Mouse (Mus musculus) spleen, adult 12 weeks (tissue): ENCODE measurements around the gene Unk.
A peak's percentile ranks its signal among the peaks of the same experiment; 100 is the strongest.

Source experiments
- DNase-seq: peaks from one replicate; pipeline ENCODE4 v3.0.0; 2022; ENCODE audit warnings: low spot score

Unk gene

DNA sequence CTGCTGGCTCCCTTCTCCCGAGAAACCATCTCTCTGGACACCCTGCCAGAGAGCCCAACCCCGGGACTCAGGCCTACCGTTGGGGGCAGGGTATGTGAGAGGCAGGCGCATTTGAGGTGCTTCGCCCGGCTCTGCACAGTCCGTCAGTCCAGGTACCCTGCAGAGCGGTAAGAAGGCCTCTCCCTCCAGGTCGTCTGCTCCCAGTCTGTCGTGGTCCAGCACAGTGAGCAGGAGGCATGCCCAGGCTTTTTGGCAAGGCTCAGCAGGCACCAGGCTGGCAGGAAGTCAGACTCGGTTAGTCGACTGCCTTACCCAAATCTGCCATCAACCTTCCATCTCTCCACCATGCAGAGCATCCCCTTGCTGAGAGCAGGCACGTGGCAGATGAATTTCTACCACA lies 33.4 kb downstream of the Unk start:
- DNase-seq = no peak

DNA sequence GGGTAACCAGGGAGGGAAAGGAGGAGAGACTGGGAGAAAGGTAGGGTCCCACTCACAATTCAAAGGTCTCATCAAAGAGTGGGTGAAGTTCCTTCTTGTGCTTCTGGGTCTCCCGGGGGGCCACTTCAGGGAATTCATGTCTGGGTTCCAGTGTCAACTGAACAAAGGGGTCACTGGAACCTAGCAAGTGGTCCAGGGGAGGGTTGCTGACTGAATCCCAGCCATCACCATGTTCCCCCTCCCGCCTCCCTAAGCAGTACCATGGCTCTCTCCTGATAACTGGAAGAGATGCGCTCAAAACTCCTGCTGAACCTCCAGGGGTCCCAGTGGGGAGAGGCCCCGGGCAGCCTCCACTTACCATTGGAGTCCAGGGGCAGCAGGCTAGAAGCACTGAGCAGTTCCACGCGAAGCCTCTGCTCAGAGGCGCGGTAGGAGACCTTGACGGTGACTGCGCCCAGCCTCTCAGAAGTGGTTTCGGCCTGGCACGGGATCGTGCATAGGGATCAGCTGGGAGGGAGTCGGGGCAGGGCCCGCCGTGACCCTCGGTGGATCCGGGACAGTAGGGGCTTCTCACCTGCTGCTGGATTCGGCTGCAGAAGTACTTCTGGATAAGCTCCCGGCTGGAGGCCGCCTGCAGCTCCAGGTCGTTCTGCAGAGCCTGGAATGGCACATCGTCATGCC lies 34.2 kb downstream of the Unk start:
- no peak for DNase-seq

DNA sequence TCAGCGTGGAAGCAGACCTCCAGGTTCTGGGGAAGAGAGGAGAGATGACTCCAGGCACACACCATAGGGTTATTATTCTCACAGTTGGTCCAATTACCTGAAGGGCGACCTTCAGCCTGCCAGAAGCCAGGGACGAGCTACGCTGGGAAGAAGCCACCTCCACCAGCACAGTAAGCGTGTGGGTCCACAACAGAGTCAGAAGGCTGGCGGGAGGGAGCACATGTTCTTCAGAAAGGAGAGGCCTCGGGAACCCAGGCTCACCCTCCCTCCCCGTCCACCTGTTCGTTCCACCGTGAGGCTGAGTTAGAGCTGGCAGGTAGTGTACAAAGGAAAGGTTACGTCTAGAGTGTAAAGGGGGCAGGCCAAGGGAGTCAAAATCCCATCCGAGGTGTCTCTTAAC lies 35.2 kb downstream of the Unk start:
- DNase-seq = no peak

DNA sequence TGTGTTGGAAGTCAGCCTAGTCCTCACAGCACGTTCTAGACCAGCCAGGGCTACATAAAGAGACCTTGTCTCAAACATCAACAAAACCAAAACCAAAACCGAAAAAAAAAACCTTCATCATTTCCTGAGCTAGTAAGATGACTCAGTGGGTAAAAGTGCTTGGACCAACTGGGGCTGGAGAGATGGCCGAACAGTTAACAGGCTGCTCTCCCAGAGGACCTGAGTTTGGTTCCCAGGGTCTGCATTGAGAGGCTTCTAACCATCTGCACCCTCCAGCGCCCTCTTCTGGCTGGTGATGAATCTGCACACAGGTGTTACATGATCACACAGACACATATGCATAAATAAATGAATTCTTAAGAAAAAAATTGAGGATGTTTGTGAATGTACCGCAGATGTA lies 41.4 kb downstream of the Unk start:
- no peak for DNase-seq

DNA sequence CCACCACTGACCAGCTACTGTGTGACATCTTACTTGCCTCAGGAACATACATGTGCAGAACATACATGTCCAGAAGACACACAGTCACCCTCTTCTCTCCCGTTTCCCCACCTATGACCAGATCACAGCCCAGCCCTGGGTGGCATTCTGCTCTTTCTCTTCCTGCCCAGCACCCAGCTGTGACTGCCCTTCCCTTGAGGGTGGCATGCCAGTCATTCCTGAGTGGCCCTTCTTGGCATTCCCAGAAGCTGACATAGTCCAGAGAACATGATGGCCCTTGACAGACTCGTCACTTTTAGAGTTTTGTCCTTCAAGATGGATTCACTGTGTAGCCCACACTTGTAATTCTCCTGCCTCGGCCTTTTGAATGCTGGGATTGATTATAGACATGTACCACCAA lies 42.5 kb downstream of the Unk start:
- no peak for DNase-seq

DNA sequence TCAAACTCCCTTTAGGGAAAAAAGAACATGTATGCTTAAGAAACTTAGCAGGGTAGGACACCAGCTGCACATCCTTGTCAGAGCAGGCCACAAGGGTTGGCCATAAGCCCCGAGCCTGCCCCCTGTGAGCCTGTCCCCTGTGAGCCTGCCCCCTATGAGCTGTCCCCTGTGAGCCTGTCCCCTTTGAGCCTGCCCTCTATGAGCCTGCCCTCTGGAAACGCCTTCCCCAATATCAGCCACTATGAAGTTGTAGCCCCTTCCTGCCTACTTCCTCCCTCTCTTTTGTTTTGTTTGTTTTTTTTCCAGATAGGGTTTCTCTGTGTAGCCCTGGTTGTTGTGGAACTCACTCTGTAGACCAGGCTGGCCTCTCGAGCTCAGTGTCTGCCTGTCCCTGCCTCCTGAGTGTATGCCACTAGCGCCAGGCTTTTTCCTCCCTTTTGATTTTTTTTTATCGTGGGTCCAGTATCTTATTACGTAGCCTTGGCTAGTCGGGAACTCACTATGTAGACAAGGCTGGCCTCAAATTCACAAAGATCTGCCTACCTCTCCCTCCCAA lies 44.4 kb downstream of the Unk start:
- DNase-seq = no peak

DNA sequence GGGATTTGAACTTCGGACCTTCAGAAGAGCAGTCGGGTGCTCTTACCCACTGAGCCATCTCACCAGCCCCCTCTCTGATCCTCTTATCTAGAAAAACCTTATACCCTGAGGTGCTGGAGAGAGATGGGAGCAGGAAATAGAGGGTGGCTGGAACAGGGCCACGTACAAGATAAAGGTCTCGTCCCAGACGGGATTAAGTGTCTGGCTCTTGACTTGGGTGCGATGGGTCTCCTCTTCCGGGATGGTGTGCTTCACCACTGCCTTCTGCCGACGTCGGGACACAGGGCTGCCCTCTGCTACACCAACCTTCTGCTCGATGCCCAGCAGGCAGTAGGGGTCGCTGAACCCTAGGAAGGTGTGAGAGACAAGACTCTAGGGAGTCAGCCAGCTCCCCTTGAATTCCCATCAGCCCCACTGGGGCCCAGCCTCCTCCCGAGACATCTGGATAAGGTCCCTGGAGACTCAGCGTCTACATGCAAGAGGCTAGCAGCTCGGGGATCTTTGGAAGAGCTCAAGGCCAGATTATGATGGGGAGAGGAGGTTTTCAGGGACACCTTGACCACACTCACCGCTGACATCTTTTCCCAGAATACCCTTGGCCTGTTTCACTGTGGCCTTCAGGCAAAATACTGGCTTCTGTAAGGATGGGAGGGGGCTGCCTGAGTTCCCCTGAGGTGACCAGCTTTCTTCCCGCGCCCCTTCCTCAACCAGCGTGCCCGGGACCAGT lies 45.6 kb downstream of the Unk start:
- no peak for DNase-seq

DNA sequence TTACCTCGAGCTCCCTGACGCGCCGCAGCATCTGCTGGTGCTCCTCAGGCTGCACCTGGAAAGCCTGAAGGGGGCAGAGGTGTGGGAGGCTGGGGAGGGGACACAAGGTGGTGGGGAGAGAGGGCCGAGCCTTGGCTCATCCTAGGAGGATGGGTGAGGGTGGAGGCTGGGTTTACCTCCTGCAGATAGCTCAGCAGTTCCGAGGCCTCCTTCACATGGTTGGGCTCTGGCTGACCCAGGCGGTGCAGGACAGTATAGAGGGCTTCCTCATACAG lies 46.1 kb downstream of the Unk start:
- DNase-seq = no peak

DNA sequence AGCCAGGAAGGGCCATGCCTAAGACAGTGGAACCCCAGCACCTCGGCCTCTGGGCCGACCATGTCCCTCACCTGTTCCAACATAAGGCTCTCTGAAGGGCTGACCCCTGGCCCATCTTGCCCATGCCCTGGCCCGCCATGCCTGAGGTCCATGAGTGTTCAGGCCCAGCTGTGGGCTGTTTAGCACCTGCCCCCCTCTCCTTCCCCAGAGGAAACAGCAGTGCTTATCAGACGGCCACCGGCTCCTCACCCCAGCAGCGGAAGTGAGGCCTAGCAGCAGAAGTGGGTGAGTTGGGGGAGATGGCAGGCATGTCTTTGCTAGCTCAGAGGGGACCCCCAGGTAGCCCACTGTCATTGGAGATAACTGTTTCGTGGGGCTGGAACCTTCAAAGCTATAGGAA lies 46.7 kb downstream of the Unk start:
- DNase-seq = no peak

DNA sequence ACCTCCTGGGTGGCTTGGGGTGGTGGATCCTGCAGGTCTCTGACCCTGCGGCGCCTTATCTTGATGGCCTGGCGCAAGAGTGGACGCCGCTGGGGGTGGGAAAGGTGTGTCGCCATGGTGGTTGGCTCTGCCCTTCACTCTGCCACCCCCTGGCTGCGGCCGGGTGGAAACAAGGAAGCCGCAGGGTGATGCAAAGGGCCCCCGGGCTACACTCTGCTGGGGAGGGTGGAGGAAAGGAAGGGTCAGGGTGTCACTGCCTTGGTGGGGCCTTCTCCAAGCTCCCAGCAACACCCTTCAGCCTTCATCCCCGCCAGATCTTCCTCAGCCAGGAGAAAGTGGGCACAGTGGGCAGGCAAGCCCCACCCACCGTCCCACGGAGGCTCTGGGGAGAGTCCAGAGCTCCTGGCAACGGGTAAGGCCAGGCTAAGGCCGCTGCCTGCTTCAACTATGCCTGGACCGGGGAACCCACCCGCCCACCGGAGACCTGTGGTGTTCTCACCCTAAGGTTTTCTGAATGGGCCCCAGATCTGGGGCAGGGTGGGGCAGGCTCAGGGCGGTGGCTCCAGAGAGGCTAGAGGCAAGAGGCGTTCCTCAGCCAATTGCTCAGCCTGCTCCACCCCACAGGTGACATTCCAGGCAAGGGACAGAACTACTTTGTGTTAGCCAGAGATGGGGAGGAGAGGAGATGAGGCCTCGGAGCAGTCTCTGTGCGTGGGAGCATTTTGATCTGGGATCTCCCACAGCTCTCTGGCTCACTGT lies 47.5 kb downstream of the Unk start, which contains the start of gene Unc13d:
Gene Unc13d (minus strand): TSS at position 516 of the 759 bp plus-strand sequence.
- peak; percentile 61 for DNase-seq

DNA sequence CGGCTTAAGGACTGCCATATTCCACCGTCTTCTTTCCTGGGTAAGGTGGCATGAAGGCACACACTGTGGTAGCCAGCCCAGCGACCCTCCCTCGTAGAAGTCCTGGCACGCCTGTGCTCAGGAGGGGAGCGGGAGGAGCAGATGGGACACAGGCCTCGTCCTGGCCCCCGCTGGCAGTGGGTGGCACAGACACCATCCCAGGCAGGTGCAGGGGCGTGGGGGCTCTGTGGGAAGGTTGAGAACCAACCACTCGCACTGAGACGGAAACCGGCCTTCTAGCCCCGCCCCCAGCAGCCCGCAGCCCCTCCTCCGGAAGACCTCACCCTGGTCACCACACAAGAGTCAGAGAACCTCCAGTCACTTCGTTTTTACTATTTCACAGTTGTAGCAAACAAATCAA lies 48.1 kb downstream of the Unk start:
- peak; percentile 59 for DNase-seq

DNA sequence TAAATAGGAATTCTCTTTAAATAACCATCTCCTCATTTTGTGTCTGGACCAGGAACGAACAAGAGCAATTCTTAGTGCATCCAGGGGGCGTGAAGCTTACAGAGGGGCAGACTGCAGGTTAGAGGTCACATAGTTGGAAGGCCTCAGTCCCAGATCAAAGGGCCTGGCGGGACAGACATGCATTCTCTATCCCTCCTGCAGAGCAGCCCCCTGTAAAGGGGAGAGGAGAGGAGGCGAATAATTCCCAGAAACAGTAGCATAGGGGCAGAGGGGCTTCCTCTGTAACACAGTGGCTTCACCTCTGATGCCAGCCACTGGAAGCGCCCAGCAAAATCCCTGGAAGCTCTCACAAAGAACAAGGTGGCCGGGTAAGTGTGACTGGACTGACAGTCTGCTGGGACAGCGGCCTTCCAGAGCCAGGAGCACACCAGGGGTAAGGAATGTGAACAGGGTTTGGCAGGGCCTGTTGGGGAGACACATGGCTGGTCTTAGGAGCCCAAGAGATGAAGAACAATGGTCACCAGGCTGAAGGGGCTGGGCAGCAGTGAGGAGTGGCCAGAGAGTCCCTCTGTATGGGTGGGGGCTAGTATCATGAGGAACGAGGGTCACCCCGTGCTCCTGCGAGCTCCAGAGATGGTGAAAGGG lies 48.7 kb downstream of the Unk start:
- DNase-seq = no peak

DNA sequence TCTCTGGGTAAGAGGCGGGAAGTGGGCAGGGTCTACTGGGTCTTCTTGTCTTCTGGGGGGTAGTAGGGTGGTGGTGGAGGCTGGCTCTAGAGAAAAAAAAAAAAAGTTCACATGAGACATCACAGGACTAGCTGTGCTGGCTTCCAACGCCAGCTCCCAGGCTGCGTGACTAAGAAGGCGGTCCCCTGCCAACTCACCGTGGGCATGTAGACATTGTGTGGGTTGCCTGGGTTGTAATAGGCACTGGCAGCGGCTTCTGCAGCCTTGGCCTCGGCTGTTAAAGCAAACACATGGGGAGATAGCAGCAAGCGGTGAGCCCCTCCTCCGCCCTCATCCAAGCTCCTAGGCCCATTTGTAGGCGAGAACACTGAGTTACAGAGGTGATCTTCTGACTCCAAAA lies 49.4 kb downstream of the Unk start:
- DNase-seq = no peak

DNA sequence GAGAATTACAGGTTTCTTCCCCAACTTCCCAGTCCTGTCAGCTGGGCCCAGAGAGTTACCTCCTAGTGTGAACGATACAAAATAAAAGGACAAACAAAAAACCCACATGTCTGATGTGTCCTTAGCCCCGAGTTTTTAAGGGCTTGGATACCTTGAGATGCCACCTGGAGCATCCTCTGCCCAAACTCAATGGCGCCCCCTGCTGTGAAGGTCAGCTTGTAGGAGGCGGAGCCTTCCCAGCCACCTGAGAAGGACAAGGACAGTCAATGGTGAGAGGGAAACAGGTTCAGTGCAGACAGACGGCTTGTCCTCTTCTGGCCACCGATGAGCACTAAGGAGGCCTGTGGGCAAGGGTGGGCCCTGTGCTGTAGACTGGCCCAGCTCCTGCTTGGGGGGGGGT lies 51.0 kb downstream of the Unk start:
- peak; percentile 71 for DNase-seq

DNA sequence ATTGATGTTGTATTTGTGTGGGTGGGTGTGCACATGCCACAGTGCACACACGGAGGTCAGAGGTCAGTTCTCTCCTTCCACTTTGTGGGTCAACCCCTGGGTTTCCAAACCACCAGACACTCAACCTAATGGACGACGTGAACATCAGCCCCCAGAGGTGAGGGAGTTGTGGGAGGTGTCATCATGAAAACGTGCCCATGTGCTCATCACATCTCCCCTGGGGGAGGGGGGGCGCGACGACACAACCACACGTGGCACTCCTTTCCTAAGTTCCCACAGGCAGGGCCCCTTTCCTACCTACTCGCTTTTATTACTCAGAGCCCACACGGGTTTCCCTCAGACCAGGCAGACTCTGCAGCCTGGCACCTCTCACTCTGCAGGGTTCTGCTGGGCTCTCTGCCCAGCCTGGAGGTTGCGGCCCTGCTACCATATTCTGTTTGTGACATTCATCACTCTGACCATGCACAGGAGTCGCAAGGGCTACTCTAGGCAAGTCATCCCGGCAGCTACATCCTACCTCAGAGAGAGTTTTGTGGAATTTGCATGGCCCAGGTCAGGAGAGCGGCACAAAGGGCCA lies 53.1 kb downstream of the Unk start:
- no peak for DNase-seq

DNA sequence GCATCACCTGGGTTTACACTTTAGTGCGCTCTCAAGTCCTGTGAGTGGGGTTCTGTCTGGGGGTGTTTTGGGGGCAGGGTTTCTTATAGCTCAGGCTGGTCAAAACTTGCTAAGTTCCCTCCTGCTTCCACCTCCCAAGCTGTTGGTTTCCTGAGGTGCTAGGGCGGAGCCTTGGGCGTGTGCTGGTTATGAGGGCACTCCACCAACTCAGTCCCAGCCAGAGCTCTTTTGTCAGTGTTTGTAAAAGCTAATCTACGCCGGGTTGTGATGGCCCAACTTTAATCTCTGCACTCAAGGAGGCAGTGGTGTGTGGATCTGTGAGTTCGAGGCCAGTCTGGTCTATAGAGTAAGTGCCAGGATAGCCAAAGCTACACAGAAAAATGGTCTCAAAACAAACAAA lies 54.0 kb downstream of the Unk start:
- DNase-seq = no peak

DNA sequence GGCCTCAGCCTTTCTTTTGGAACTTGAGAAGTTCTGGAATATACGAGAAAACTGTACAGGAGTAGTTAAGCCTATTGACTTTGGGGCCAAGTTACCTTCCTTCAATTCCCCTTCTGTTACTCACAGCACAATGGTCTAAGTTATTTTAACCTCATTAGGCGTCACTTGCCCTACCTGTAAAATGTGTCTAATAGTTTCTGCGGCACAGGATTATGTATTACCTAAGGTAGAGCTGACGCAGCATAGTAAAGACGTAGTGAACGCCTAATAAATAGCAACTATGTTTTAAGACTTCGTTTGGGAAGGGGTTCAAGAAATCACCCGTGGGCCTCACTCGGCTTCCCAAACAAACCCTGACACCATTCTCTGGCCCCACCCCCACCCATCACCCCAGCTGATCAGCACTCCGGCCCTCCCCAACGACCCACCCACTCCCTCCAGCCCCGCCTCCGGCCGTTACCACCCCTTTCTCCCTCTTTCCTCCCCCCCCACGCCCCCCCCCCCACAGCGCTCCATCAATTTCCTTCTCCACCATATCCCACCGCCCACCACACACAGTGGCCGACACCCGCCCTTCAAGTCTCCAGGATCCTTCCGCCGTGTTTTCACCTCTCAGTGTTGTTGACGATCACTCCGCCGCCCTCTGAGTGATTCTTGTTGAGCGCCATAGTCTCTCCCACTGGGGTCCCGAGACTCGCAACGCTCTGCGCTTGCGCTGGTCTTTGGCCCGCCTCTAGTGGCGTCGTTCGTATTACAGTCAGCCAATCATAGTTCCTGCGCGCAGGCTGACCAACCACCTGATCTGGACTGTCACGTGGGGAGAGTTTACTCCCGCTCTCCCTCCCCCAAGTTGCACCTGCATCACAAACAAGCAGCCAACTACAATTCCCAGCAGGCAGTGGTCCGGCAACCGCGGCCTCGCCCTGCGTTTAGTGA lies 56.4 kb downstream of the Unk start, which contains the start of gene Wbp2:
Gene Wbp2 (minus strand): TSS at position 738 of the 936 bp plus-strand sequence.
- peak; percentile 92 for DNase-seq

DNA sequence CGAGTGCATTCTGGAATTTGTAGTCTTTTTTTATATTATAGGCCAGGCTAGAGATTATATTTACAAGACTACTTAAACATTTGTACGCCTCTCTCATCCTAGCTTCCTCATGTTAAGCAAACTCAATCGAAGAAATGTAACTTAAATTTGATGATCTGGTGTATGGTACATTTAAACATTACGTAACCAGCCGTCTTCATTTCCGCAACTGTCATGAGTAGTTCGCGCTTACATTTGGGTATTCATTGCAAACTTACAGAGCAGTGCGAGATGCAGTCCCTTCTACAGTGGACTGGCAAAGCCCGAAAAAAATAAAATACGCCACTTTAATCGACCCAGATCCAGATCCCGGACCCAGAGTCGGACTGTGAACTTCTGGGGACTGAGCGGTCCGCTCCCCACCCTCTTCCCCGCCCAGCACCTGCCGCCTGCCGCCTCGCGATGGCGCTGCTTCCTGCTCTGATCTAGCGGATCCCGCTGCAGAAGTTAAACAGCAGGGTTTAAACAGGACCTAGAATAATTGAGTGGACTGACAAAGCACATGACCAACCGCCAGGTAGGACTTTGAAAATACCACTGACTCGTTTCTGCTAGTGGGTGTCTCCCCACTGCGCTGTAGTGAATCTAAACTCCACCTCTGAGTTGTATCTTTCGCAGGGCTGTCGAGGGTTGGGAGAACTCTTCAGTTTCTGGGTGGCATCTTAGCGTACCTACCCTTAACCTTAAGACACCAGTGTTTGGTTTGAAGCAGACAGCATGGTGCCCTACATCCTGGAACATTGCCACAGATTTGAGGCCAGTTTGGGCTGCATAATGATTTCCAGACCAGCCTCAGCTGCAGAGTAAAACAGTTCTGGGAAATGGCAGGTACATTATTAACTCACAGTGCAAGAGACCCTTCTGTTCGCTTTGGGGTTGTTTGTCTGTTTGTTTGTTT lies 57.3 kb downstream of the Unk start:
- DNase-seq = peak; percentile 87

DNA sequence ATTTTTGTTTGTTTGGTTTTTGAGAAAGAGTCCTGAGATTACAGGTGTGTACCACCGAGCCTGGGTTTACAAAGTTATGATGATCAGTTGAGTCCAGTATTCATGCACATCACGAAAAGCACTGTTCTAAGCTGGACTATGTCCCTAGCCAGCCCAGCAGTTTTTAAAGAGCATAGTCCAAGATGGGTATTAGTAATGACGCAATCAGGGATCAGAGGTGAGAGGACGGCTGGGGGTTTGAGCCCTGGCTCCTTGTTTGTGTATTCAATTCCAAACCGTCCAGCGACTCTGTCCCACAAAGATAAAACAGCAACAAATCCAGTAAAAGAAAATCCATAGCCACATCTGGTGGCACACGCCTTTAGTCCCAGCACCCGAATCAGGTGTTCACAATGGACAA lies 58.1 kb downstream of the Unk start:
- no peak for DNase-seq
